Mouse (Mus musculus) small intestine, adult 10 weeks (tissue): ENCODE measurements around the gene Olfr1168. TPM values are rescaled to one million over a fixed set of nuclear protein-coding genes. Genes with fewer than 3 reads are reported as not detected.

Experiments
- polyA plus RNA-seq: library from polyadenylated mRNA; stranded (reverse); fragments of 350-450 nt; fragmentation: Illumina TruSeq; extraction: RNeasy Lipid Tissue Mini Kit (QIAGEN cat#74804); gene quantifications from one replicate; pipeline ENCODE4 v1.2.3, GENCODE M21; 2014; ENCODE audit warnings: low replicate concordance

The Olfr1168 gene
- not detected for polyA plus RNA-seq

GRCm38 (mm10) chr2:88181580-88181979 is at the start of gene Olfr1168:
TSS of gene Olfr1168 (plus strand) at chr2:88181880.

GRCm38 (mm10) chr2:88155093-88155492 is 26.6 kb upstream of the Olfr1168 start, which contains the start of gene Olfr1167:
TSS of gene Olfr1167 (minus strand) at chr2:88155193.

GRCm38 (mm10) chr2:88228234-88228633 is 46.6 kb downstream of the Olfr1168 start, which contains the start of gene Olfr1170:
TSS of gene Olfr1170 (minus strand) at chr2:88228334.

Other genes starting within 250 kb of the Olfr1168 start
- gene Olfr1155, start 236.7 kb upstream of the Olfr1168 start, polyA plus RNA-seq: not detected
- not detected for gene Olfr1156, start 228.8 kb upstream of the Olfr1168 start, polyA plus RNA-seq
- gene Olfr1157, start 213.6 kb upstream of the Olfr1168 start, polyA plus RNA-seq: not detected
- not detected for gene Olfr74, start 207.2 kb upstream of the Olfr1168 start, polyA plus RNA-seq
- not detected for gene Olfr1158, start 191.8 kb upstream of the Olfr1168 start, polyA plus RNA-seq
- gene Olfr1160, start 173.6 kb upstream of the Olfr1168 start, polyA plus RNA-seq: not detected
- not detected for gene Olfr1161, start 159.1 kb upstream of the Olfr1168 start, polyA plus RNA-seq
- not detected for gene Olfr73, start 144.2 kb upstream of the Olfr1168 start, polyA plus RNA-seq
- gene Olfr1162, start 130.8 kb upstream of the Olfr1168 start, polyA plus RNA-seq: not detected
- gene Olfr1163, start 110.0 kb upstream of the Olfr1168 start, polyA plus RNA-seq: not detected
- not detected for gene Olfr1164, start 87.9 kb upstream of the Olfr1168 start, polyA plus RNA-seq
- gene Olfr1166, start 53.6 kb upstream of the Olfr1168 start, polyA plus RNA-seq: not detected
- gene Olfr1167, start 26.7 kb upstream of the Olfr1168 start, polyA plus RNA-seq: not detected
- gene Olfr1170, start 46.5 kb downstream of the Olfr1168 start, polyA plus RNA-seq: not detected
- not detected for gene Olfr1173, start 98.0 kb downstream of the Olfr1168 start, polyA plus RNA-seq
- not detected for gene Olfr1174-ps, start 133.3 kb downstream of the Olfr1168 start, polyA plus RNA-seq
- not detected for gene Olfr1175-ps, start 145.3 kb downstream of the Olfr1168 start, polyA plus RNA-seq
- not detected for gene Olfr1176, start 154.8 kb downstream of the Olfr1168 start, polyA plus RNA-seq
- gene Olfr1177-ps, start 164.6 kb downstream of the Olfr1168 start, polyA plus RNA-seq: not detected
- not detected for gene Olfr1178, start 205.2 kb downstream of the Olfr1168 start, polyA plus RNA-seq
- gene Olfr1179, start 224.6 kb downstream of the Olfr1168 start, polyA plus RNA-seq: not detected
- gene Olfr1180, start 237.3 kb downstream of the Olfr1168 start, polyA plus RNA-seq: not detected
- not detected for gene Olfr1181, start 244.3 kb downstream of the Olfr1168 start, polyA plus RNA-seq